Mouse (Mus musculus) cerebellum, adult 2 months (tissue): ENCODE measurements at regions not wholly inside any gene's neighbourhood (a gene's known extent, or its start where the extent isn't known, plus 50 kb on each side); places are given as distances from the start of the nearest gene placed in this dataset.

Source experiments
- DNase-seq, 2 experiments: peaks; one replicate each; pipeline ENCODE4 v3.0.0; 2021
- H3K27ac ChIP-seq: fragments of 200-500 bp; 2 replicates; pipeline ENCODE4 v1.5.1; 2012; ENCODE audit warnings: low read length, control low read depth, inconsistent platforms; ENCODE audit not compliant: insufficient read depth
- H3K27me3 ChIP-seq: fragments of 200-500 bp; 2 replicates; pipeline ENCODE4 v1.6.1; 2012; ENCODE audit warnings: inconsistent platforms, mild to moderate bottlenecking, low read length, moderate library complexity; ENCODE audit not compliant: control insufficient read depth, insufficient read depth
- H3K4me1 ChIP-seq: fragments of 200-500 bp; 2 replicates; pipeline ENCODE4 v1.6.1; 2011; ENCODE audit warnings: low read length; ENCODE audit not compliant: control insufficient read depth, insufficient read depth
- H3K4me3 ChIP-seq: fragments of 200-500 bp; replicated peaks from 2 replicates; pipeline ENCODE3; 2011; ENCODE audit warnings: mild to moderate bottlenecking, low read depth, low read length, control low read depth; ENCODE audit not compliant: insufficient read depth
- CTCF ChIP-seq: fragments of 200-500 bp; IDR thresholded peaks from 2 replicates; pipeline ENCODE4 v1.5.1; 2011; ENCODE audit warnings: low read depth, mild to moderate bottlenecking, control low read depth, low read length, moderate library complexity, borderline replicate concordance; ENCODE audit not compliant: insufficient read depth
- POLR2A ChIP-seq: fragments of 200-500 bp; IDR thresholded peaks from 2 replicates; pipeline ENCODE4 v1.6.1; 2011; ENCODE audit warnings: low read length, control low read depth, borderline replicate concordance; ENCODE audit not compliant: insufficient read depth
- WGBS: fragments of 180-500 bp; shearing (Covaris S2); methylation state at CpG from one replicate; pipeline ENCODE4 v1.1.7; 2018; 5-methylcytosine and 5-hydroxymethylcytosine counted together

GRCm38 (mm10) chr3:120004588-120004987 is 220.3 kb upstream of the Ptbp2 start:
- WGBS: 76% methylated on average over 3 of the region's 3 CpGs
- Histone ChIP-seq H3K27me3 (no peaks in the 10 kb centered on the region), H3K27ac (no peak overlapping the region), H3K4me1 (no peaks in the 10 kb centered on the region), H3K4me3 (no peak overlapping the region)
- no peak for TF ChIP-seq POLR2A
- TF ChIP-seq CTCF: no peak
- no peak for DNase-seq

- WGBS: 95% methylated on average over 5 of the region's 5 CpGs
Measured at GRCm38 (mm10) chr3:120000281-120000680, 216.0 kb upstream of the Ptbp2 start.

GRCm38 (mm10) chr3:119996258-119996988 is 212.2 kb upstream of the Ptbp2 start:
- Histone ChIP-seq H3K27me3 (no peaks in the 10 kb centered on the region), H3K4me1 (no peaks in the 10 kb centered on the region), H3K27ac (no peak overlapping the region), H3K4me3 (no peak overlapping the region)
- TF ChIP-seq POLR2A: no peak
- no peak for TF ChIP-seq CTCF
- 54% methylated on average over 9 of the region's 9 CpGs for WGBS
- DNase-seq: no peak

More at GRCm38 (mm10) chr3:120000281-120000680, 216.0 kb upstream of the Ptbp2 start:
- Histone ChIP-seq H3K27me3 (no peaks in the 10 kb centered on the region), H3K27ac (no peak overlapping the region), H3K4me1 (no peaks in the 10 kb centered on the region), H3K4me3 (no peak overlapping the region)
- TF ChIP-seq CTCF (no peak), POLR2A (no peak)
- no peak for DNase-seq

- H3K4me3 ChIP-seq: no peak overlapping the region
- 26% methylated on average over 4 of the region's 4 CpGs for WGBS
- no peaks in the 10 kb centered on the region for H3K4me1 ChIP-seq
- H3K27ac ChIP-seq: no peak overlapping the region
- DNase-seq: peak; percentile 15 to 37
- no peak for TF ChIP-seq POLR2A
- no peak for TF ChIP-seq CTCF
- H3K27me3 ChIP-seq: no peaks in the 10 kb centered on the region
Measured at GRCm38 (mm10) chr3:119995781-119996180, 211.5 kb upstream of the Ptbp2 start.

GRCm38 (mm10) chr3:119987245-119987852 is 203.1 kb upstream of the Ptbp2 start:
- no peaks in the 10 kb centered on the region for H3K4me1 ChIP-seq
- 59% methylated on average over 3 of the region's 3 CpGs for WGBS
- no peak overlapping the region for H3K27ac ChIP-seq
- no peaks in the 10 kb centered on the region for H3K27me3 ChIP-seq
- DNase-seq: no peak
- no peak overlapping the region for H3K4me3 ChIP-seq
- TF ChIP-seq POLR2A (no peak), CTCF (no peak)

- DNase-seq: no peak
- H3K27ac ChIP-seq: no peak overlapping the region
- no peak overlapping the region for H3K4me3 ChIP-seq
- TF ChIP-seq CTCF: no peak
- TF ChIP-seq POLR2A: no peak
- no peaks in the 10 kb centered on the region for H3K27me3 ChIP-seq
- no peaks in the 10 kb centered on the region for H3K4me1 ChIP-seq
- 96% methylated on average over 1 of the region's 1 CpGs for WGBS
Measured at GRCm38 (mm10) chr3:119977349-119977748, 193.1 kb upstream of the Ptbp2 start.

GRCm38 (mm10) chr3:119976363-119976762 is 192.1 kb upstream of the Ptbp2 start:
- TF ChIP-seq POLR2A (no peak), CTCF (no peak)

More at GRCm38 (mm10) chr3:119976363-119976762, 192.1 kb upstream of the Ptbp2 start:
- Histone ChIP-seq H3K4me3 (no peak overlapping the region), H3K27me3 (no peaks in the 10 kb centered on the region), H3K27ac (no peak overlapping the region), H3K4me1 (no peaks in the 10 kb centered on the region)
- DNase-seq: no peak
- WGBS: 91% methylated on average over 3 of the region's 3 CpGs
